Mouse (Mus musculus): Measurements from ENCODE around the gene Fh1. TPM values are rescaled to one million over a fixed set of nuclear protein-coding genes. Genes with fewer than 3 reads are reported as not detected.

The Fh1 gene
- total RNA-seq, 2 experiments from 2014 or later: 509 to 577 TPM

DNA sequence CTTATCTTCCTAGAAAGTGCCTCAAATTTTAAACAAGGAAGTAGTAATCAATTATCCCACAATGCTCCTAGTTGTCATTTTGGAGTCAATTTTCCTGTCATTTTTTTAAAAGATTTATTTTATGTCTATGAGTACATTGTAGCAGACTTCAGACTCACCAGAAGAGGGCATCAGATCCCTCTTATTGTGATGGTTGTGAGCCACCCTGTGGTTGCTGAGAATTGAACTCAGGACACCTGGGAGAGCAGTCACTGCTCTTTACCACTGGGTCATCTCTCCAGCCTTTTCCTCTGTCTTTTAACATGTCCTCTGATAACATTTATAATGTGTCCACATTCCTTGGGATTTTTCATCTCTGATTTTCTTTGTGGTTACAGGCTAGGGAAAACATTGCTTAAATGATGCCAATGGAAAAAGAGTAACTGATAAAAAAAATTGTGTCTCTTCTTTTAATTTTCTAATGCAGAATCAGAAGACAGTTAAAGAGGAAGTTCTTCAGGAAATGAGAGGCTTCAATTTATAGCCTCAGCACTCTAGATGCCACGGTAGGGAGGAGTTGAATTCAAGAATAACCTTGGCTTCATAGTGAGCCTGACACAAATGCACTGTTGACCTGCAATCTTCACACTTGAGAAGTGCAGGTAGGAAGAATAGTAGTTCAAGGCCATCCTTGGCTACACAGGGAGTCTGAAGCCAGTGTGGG, 706 bp upstream of the Fh1 start:
- DNase-seq: peak in 1 of 2 experiments; percentile 37
- intact Hi-C loops (cut with DNase I): loop anchor here (2.0 to 5.0 kb wide), 5 partner anchors 41 to 299 kb away; partner anchors contain the start of genes Chml, Exo1 and Opn3

GRCm38 (mm10) chr1:175623656-175624055, 1.8 kb downstream of the Fh1 start:
- DNase-seq: no peak
- intact Hi-C loops (cut with DNase I): loop anchor here (2.0 kb wide), 2 partner anchors 69 to 301 kb away; partner anchors contain the start of genes Chml and Opn3

GRCm38 (mm10) chr1:175619814-175620431, 5.5 kb downstream of the Fh1 start, which contains the start of gene Kmo:
Kmo (plus strand) TSS chr1:175620381.
- intact Hi-C loops (cut with DNase I): no loop called here
- no peak for DNase-seq

DNA sequence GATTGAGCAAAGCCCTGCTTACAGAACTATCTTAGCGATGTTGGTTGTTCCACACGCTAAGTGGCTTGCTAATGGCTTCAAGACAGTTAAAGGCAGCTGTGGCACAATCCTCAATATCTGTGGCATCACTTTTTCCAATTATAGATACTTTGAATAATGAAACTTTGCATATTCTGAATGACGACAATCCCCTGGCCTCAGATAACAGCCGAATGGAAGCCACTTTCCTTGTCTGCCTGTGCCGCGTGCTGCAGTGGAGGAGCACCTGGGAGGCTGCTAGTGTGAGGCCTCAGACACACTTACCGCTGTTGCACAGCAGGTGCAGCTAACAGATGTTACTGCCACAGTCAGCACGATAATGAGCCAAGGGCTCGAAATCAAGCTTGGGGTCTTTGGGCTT, 10.4 kb downstream of the Fh1 start:
- no peak for DNase-seq
- intact Hi-C loops (cut with DNase I): no loop called here

DNA sequence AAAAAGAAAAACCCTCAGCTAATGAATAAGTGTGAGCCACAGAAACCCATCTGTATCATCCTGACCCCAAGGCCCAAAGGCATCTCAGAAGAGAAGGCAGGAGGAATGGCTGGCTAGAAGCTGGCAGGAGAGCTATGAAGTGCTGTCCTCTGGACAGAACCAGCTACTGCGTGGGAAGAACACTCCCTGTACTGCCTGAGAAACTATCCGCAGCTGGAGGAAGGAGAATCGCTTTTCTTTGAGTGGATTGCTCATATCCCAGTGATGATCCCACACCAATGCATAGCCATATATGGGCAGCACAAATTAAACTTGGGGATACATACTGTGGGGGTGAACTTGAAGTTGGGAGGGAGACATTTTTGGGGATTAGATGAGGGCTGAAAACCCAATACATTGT, 16.7 kb downstream of the Fh1 start:
- no peak for DNase-seq
- intact Hi-C loops (cut with DNase I): loop anchor here (10.0 kb wide), 1 partner anchor 564 kb away; no protein-coding TSS in a partner anchor

DNA sequence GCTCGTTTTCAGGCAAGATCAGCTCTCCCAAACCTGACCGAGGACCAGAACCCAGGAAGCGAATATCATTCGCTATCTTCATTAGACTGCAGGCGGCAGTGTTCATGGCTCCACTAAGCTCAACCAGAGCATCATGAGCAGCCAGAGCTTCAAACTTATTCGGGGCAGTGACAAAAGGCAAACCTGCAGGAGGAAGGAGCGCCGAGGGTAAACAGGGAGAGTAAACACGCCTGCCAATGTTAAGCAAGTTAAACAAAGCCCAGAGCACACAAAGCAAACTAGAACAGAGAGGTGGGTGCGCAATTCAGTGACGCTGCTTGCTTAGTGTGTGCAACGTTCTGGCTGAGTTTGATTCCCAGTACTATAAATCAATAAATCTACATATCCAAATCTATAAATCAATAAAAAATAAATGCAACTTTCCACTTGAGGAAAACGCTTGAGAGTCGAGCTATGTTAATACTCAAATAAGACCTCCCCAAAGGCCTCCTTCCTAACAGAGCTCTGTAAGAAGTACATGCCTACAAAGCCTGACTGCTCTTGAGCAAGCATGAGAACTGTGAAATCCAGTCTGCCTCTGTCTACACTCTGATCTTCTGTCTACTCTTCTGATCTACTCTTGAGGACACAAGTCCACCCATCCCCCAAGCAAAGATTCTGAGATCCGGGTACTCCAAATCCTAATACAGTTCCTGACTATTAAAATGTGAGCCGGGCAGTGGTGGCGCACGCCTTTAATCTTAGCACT, 17.4 kb downstream of the Fh1 start:
- DNase-seq: no peak
- intact Hi-C loops (cut with DNase I): loop anchor here (10.0 kb wide), 1 partner anchor 563 kb away; no protein-coding TSS in a partner anchor

- intact Hi-C loops (cut with DNase I): loop anchor here (10.0 kb wide), 1 partner anchor 563 kb away; no protein-coding TSS in a partner anchor
- no peak for DNase-seq
Measured at GRCm38 (mm10) chr1:175607308-175607707, 18.1 kb downstream of the Fh1 start.

- intact Hi-C loops (cut with DNase I): loop anchor here (5.0 to 10.0 kb wide), 2 partner anchors 481 to 559 kb away; no protein-coding TSS in a partner anchor
- peak in 1 of 2 experiments; percentile 14 for DNase-seq
Measured at GRCm38 (mm10) chr1:175603390-175603789, 22.0 kb downstream of the Fh1 start.

DNA sequence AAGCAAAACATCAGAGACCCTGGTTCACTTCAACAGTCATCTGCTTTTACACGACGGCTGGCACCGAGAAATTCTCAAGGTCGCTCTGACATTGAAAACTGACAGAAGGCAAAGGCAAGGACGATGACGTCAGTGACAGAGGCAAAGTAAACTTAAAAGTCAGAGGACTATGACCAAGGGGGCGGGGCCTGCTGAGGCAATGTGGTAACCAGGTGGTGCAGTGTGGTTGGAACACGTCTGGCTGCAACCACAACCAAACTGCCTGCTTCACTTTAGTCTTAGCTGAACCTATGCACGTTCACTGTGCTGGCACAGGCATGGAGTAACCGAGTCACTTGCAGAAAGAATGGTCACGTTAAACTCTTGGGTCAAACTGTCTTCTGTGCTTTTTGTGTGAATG, 23.2 kb downstream of the Fh1 start:
- no peak for DNase-seq

GRCm38 (mm10) chr1:175592832-175593231, 32.6 kb downstream of the Fh1 start:
- no peak for DNase-seq

More for the DNA sequence above, 23.2 kb downstream of the Fh1 start:
- intact Hi-C loops (cut with DNase I): loop anchor here (5.0 to 10.0 kb wide), 2 partner anchors 480 to 557 kb away; no protein-coding TSS in a partner anchor

GRCm38 (mm10) chr1:175586656-175587055, 38.8 kb downstream of the Fh1 start:
- intact Hi-C loops (cut with DNase I): no loop called here
- no peak for DNase-seq

More at GRCm38 (mm10) chr1:175592832-175593231, 32.6 kb downstream of the Fh1 start:
- intact Hi-C loops (cut with DNase I): no loop called here

GRCm38 (mm10) chr1:175585267-175585666, 40.2 kb downstream of the Fh1 start:
- intact Hi-C loops (cut with DNase I): no loop called here
- DNase-seq: no peak

GRCm38 (mm10) chr1:175582799-175583198, 42.6 kb downstream of the Fh1 start:
- no peak for DNase-seq
- intact Hi-C loops (cut with DNase I): no loop called here

GRCm38 (mm10) chr1:175580346-175580745, 45.1 kb downstream of the Fh1 start:
- intact Hi-C loops (cut with DNase I): no loop called here
- DNase-seq: no peak

DNA sequence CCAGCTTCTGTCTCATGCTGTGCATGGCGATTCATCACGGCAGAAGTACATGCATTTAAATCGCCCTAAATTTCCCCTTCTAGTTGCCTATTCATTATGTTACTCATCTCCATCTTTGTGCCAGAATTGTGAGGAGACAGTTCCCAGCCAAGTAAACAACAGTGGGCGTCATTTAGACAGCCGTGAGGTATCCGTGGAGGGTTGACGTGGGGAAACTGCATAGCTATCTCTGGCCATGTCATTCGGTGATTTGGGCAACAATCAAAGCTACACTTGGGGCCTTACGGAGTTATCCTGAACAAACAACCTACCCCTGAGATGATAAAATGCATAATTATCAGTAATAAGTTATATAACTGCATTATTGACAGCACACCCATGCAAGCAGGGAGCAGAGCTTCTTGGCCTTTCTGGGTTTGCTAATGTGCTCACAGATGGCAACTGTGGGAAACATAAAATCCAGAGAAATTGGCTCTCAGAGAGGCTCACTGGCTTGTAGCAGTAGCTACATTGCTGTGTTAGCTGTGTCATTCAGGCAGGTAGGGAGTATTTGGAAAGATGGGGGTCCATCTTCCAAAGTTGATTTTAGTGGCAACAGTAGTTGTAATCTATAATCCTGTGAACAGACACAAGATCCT, 45.7 kb downstream of the Fh1 start:
- DNase-seq: no peak
- intact Hi-C loops (cut with DNase I): no loop called here

- DNase-seq: no peak
- intact Hi-C loops (cut with DNase I): no loop called here
Measured at GRCm38 (mm10) chr1:175578425-175579096, 46.9 kb downstream of the Fh1 start.

- no peak for DNase-seq
- intact Hi-C loops (cut with DNase I): no loop called here
Measured at GRCm38 (mm10) chr1:175574129-175574528, 51.3 kb downstream of the Fh1 start.

DNA sequence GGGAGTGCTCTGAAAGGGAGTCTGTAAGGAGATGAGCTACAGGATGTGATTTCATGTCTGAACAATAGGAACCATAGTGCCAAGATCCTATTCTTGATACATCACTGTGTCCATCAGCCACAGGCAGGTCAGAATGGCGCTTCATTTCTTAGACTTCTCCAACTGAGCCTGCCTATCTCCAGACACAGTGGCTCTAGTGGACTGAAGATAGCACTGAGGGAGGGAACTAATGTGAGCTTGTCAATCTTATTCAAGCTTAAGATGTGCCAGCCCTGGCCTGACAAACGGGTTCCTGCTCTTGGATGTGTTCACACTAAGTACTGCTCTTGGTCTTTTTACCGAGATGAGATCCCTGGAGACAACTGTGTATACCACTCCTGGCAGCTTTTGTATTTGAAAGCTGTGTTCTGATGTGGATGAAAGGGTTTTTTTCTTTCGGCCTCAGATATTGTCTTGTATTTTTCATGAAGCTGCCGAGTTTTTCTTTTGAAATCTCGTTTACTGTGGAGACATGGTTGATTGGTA, 59.8 kb downstream of the Fh1 start:
- intact Hi-C loops (cut with DNase I): no loop called here
- no peak for DNase-seq

DNA sequence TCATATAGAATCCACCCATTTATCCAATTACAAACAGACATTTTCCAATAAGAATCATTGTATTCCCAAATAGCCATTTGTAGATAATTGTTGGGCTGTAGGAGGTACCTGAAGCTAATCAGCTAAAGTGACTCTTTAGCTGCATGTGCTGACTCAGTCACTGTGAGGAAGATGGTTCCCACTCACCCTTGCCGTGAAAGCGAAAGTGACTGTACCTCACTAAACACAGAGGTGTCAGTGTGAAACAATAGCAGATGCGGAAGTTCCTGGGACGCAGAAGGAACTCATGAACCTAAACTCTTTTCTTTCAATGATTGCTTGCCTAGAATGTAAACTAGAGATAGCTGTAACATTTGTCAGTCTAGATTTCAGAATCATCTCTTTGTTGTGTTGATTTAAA, 61.1 kb downstream of the Fh1 start:
- intact Hi-C loops (cut with DNase I): no loop called here
- no peak for DNase-seq

DNA sequence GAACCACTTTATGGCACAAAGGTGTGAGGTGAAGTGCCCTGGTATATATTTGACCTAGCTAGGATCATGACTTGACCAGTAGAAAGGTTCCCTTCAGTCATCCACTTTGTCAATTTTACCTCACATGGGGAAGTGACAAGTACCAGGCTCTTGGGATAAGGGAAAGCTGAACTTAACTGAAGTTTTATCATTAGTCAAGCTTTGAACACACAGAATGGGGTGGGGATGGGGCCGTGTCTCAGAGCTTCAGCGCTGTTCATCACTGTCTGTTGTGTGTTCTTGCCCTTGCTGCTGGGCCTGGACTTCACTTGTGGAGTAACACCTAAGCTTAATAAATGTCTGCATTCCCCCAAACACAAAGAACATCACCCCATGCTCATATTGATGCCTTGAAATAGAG, 63.1 kb downstream of the Fh1 start:
- no peak for DNase-seq
- intact Hi-C loops (cut with DNase I): no loop called here
